ENCODE assay signal across 13 mouse cellular contexts in the genomic region with DNA sequence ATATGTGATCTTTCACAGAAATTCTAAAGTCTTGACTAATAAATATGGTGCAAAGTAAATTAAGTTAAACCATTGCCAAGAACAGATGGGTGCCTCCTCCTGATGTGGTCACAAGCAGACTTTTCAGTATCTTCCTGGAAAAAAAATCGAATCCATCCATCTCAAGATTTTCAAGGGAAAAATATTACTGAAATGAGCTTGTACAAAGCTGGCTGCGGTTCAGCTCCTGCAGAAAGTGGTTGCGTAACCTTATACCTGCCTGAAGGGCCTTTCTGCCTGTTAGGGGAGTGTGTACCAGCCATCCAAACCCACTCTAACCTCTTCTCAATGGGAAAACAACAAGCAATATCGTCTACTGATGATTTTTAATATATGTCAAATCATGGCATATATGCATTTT.
A peak's percentile ranks its signal among the peaks of the same experiment; 100 is the strongest.
DNase-seq lines count a peak whose midpoint lies in the region.
"Had no signal": no experiment of that assay in that cellular context is flagged by ENCODE, and none has a peak within 500 bp of the region (broad histone marks: within the 10 kb centered on the region; RNA-seq: fewer than 3 reads in every experiment).

No protein-coding gene starts in this region.

- peak; percentile 49 to 58 for DNase-seq in cerebellum, adult 18-20 months
- no peak for DNase-seq in cerebellum, postnatal 4 days (ENCODE audit: low spot score in 2 of 2)
- DNase-seq in lung, adult 18-20 months, result peak; percentile 46 to 51
- DNase-seq in lung, postnatal 10 days, result no peak
- DNase-seq in cerebellum, adult 8-10 months, result peak; percentile 31
- peak; percentile 26 for DNase-seq in lung, postnatal 14 days
- DNase-seq in urinary bladder, postnatal 14 days (ENCODE audit: low spot score), result no peak
- no peak for DNase-seq in testis, postnatal 10 days (ENCODE audit: low spot score)
- DNase-seq: gastrocnemius, postnatal 14 days; heart, postnatal 36 days; left cerebral cortex, postnatal 4 days; right cerebral cortex, postnatal 25 days; thymus, postnatal 25 days had no signal

Comparison
In these comparisons a context has a peak if more than half of its experiments do, and no peak if none do; other contexts are left out.
1. DNase-seq: peak in cerebellum, adult 18-20 months (2 of 2), lung, adult 18-20 months (2 of 2), cerebellum, adult 8-10 months (single experiment) and lung, postnatal 14 days (single experiment); none in cerebellum, postnatal 4 days (0 of 2), lung, postnatal 10 days (single experiment), urinary bladder, postnatal 14 days (single experiment) and testis, postnatal 10 days (single experiment).